Mouse (Mus musculus): Measurements from ENCODE around the gene Nova2. TPM values are rescaled to one million over a fixed set of nuclear protein-coding genes. Genes with fewer than 3 reads are reported as not detected.

Nova2 gene
- polyA plus RNA-seq, 1 experiment from 2014 or later: 0.64 TPM

DNA sequence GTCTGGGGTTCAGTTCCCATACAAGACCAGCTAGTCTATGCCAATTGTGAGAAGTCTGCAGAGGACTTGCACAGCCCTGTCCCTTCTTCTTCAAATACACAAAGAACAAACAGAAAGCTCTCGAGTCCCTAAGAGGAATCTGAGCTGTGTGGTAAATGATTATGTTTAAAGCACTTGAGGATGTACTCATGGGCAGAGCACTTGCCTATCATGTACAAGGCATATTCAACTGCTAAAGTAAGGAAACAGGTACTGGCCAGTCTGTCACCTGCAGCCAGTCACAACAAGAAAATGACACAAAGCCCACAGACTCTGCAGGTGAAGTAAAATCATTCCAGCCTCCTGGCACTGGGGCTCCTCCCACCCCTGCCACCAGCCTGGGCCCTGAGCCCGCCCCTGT lies 25.2 kb upstream of the Nova2 start:
- Histone ChIP-seq H3K36me3 (peaks cover 53% of the 10 kb centered on the region), H3K9ac (no peak overlapping the region), H3K4me2 (no peak overlapping the region), H3K4me1 (replicated peaks) (no peaks in the 10 kb centered on the region), H3K9me3 (replicated peaks) (no peaks in the 10 kb centered on the region), H3K27me3 (replicated peaks) (no peaks in the 10 kb centered on the region), H3K27ac (ENCODE audit: poor library complexity, severe bottlenecking) (no peak overlapping the region), H3K4me3 (no peak overlapping the region)
- 82% methylated on average over 2 of the region's 2 CpGs for WGBS
- ATAC-seq (ENCODE audit: insufficient number of reproducible peaks, low FRiP score): no peak

DNA sequence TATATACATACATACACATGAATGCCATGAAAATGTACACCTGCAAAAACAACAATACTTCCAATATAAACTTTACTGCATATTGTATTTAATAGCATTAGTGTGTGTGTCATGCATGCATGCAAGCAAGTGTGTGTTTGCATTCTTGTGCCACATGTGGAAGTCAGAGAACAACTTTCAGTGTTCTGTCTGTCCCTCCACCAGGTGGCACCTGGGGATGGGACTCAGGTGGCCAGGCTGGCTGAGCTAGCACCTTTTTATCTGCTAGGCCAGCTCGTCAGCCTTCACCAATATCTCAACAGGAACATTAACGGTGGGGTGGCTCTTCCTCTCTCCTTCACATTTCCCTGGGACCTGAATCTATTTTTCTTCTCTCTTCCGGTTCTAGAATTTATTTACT lies 23.2 kb upstream of the Nova2 start:
- no peaks in the 10 kb centered on the region for H3K4me1 ChIP-seq (replicated peaks)
- peaks cover 57% of the 10 kb centered on the region for H3K36me3 ChIP-seq
- H3K4me3 ChIP-seq: no peak overlapping the region
- no peak for ATAC-seq (ENCODE audit: insufficient number of reproducible peaks, low FRiP score)
- H3K27ac ChIP-seq (ENCODE audit: poor library complexity, severe bottlenecking): no peak overlapping the region
- H3K9me3 ChIP-seq (replicated peaks): no peaks in the 10 kb centered on the region
- H3K4me2 ChIP-seq: no peak overlapping the region
- no peak overlapping the region for H3K9ac ChIP-seq
- 58% methylated on average over 3 of the region's 3 CpGs for WGBS
- no peaks in the 10 kb centered on the region for H3K27me3 ChIP-seq (replicated peaks)

DNA sequence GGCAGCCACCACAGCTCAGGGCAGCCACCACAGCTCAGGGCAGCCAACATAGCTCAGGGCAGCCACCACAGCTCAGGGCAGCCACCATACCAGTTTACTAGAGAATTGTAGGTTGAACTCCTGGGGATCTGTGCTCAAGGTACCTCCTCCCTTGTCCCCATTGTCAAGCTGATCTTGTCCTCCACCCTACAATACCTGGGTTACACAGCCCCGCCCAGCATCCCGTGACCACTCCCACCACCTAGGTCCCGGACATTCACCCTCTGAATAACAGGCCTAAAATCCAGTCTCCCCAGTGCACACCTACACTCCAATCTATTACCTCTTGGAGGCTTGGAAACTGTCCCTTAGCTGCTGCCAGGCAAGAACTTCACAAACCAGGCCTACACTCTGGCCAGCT lies 20.7 kb upstream of the Nova2 start:
- Histone ChIP-seq H3K27me3 (replicated peaks) (no peaks in the 10 kb centered on the region), H3K4me2 (no peak overlapping the region), H3K36me3 (peaks cover 37% of the 10 kb centered on the region), H3K4me1 (replicated peaks) (peaks cover 8% of the 10 kb centered on the region), H3K9ac (no peak overlapping the region), H3K4me3 (no peak overlapping the region), H3K27ac (ENCODE audit: poor library complexity, severe bottlenecking) (no peak overlapping the region), H3K9me3 (replicated peaks) (no peaks in the 10 kb centered on the region)
- 72% methylated on average over 3 of the region's 3 CpGs for WGBS
- no peak for ATAC-seq (ENCODE audit: insufficient number of reproducible peaks, low FRiP score)

DNA sequence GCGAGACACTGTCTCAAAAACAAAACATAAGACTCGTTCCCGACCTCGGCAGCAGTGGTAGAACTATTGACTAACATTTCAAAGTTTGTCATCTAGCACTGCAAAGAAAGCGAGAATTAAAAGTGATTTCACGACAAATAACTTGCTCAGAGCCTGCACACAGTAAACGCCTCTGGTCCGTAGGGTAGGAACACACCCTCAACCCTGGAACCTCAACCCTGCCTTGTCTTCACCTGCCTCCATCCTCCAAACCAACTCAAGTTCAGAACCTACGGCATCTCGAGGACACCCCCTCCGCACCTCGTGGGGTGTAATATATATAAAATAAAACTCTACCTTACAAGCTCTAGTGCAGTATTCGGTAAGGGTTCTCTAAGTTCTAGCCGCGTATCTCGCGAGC lies 15.9 kb upstream of the Nova2 start:
- Histone ChIP-seq H3K4me3 (peak overlapping the region; percentile 82), H3K27ac (ENCODE audit: poor library complexity, severe bottlenecking) (no peak overlapping the region), H3K27me3 (replicated peaks) (no peaks in the 10 kb centered on the region), H3K4me1 (replicated peaks) (peaks cover 13% of the 10 kb centered on the region), H3K9ac (peak overlapping the region; percentile 82), H3K36me3 (0 out of 2 replicates have a peak, but pooled peaks cover 5% of the 10 kb centered on the region), H3K9me3 (replicated peaks) (0 out of 2 replicates have a peak, but pooled peaks cover 4% of the 10 kb centered on the region), H3K4me2 (peak overlapping the region; percentile 70)
- ATAC-seq (ENCODE audit: insufficient number of reproducible peaks, low FRiP score): peak; percentile 19; the same call in 1 of the 2 replicates
- WGBS: 8% methylated on average over 17 of the region's 17 CpGs

DNA sequence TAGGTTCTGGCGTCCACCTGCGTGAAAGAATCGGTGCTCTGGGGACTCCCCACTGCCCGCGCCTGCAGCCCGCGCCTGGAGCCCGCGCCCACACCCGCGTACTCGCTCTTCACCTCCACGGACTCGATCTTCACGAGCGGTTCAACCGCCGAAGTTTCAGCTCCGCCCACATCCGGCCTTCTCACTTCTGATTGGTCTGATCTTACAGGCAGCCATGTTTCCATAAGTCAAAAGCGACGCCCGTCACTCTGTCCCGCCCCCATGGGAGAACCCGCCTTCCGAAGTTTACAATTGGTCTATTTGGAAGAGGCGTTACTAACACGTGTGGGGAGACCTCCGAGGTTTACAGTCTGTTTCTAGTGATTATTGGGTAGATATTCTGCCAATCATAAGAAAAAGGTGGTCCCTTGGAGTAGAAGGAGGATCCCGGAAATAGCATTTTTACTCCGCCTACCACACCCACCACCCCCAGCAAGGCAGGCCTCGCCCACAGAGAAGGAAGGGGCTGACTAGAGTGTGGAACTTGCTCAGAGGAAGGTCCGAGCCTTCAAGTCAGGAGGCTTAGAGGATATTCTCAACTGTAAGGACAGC lies 15.4 kb upstream of the Nova2 start, which contains the start of gene Ccdc61:
TSS of gene Ccdc61 (minus strand) at position 175 of the 591 bp plus-strand sequence.
- ATAC-seq (ENCODE audit: insufficient number of reproducible peaks, low FRiP score): peak; percentile 100
- Histone ChIP-seq H3K36me3 (0 out of 2 replicates have a peak, but pooled peaks cover 5% of the 10 kb centered on the region), H3K4me3 (peak within 1 kb of the TSS; percentile 82), H3K27ac (ENCODE audit: poor library complexity, severe bottlenecking) (no peak within 1 kb of the TSS), H3K27me3 (replicated peaks) (no peaks in the 10 kb centered on the region), H3K4me1 (replicated peaks) (peaks cover 13% of the 10 kb centered on the region), H3K9me3 (replicated peaks) (0 out of 2 replicates have a peak, but pooled peaks cover 4% of the 10 kb centered on the region), H3K4me2 (peak within 1 kb of the TSS; percentile 70), H3K9ac (peak within 1 kb of the TSS; percentile 82)
- under 1% methylated on average over 33 of the region's 33 CpGs for WGBS

DNA sequence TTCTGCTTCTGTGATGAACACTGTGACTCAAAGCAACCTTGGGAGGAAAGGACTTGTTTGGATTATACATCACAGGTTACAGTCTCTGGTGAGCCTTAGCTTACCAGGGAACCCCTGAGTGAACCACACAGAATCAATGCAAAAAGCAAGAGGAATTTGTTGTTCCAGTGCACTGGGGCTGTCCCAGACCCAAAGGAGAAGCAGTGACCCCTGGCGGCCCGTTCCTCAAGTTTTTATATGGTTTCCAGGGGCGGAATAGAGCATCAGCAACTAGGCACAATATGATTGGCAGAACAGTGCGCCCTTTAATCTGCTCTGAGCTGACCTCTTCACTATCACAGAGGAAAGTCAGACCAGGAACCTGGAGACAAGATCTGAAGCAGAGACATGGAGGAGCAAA lies 9.4 kb upstream of the Nova2 start:
- 0 out of 2 replicates have a peak, but pooled peaks cover 4% of the 10 kb centered on the region for H3K9me3 ChIP-seq (replicated peaks)
- no peak overlapping the region for H3K4me2 ChIP-seq
- H3K36me3 ChIP-seq: no peaks in the 10 kb centered on the region
- H3K9ac ChIP-seq: no peak overlapping the region
- ATAC-seq (ENCODE audit: insufficient number of reproducible peaks, low FRiP score): no peak
- H3K4me3 ChIP-seq: no peak overlapping the region
- 0 out of 2 replicates have a peak, but pooled peaks cover 4% of the 10 kb centered on the region for H3K4me1 ChIP-seq (replicated peaks)
- H3K27ac ChIP-seq (ENCODE audit: poor library complexity, severe bottlenecking): no peak overlapping the region
- WGBS: 67% methylated on average over 4 of the region's 4 CpGs
- H3K27me3 ChIP-seq (replicated peaks): 0 out of 2 replicates have a peak, but pooled peaks cover 5% of the 10 kb centered on the region

DNA sequence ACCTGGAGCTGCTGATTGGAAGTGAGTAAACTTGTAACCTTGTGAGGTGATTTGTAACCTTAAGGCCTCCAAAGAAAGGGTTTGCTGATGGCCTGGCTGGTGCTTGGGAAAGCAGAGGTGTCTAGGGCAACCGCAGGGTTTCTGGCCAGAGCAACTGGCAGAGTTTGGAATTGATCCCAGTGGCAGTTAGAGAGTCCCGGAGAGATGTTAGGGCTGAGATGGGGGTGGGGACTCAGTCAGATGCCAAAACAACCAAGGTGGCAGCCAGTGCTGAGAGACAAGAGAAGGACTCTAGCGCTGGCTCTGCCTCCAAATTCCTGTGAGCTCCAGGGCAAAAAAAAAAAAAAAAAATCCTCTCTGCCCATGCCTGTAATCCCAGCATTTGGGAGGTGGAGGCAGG lies 7.8 kb upstream of the Nova2 start:
- WGBS: 49% methylated on average over 3 of the region's 3 CpGs
- H3K9ac ChIP-seq: no peak overlapping the region
- H3K4me2 ChIP-seq: no peak overlapping the region
- H3K9me3 ChIP-seq (replicated peaks): 0 out of 2 replicates have a peak, but pooled peaks cover 4% of the 10 kb centered on the region
- H3K4me3 ChIP-seq: no peak overlapping the region
- H3K36me3 ChIP-seq: no peaks in the 10 kb centered on the region
- no peak for ATAC-seq (ENCODE audit: insufficient number of reproducible peaks, low FRiP score)
- H3K4me1 ChIP-seq (replicated peaks): 0 out of 2 replicates have a peak, but pooled peaks cover 5% of the 10 kb centered on the region
- no peak overlapping the region for H3K27ac ChIP-seq (ENCODE audit: poor library complexity, severe bottlenecking)
- H3K27me3 ChIP-seq (replicated peaks): peaks cover 17% of the 10 kb centered on the region

DNA sequence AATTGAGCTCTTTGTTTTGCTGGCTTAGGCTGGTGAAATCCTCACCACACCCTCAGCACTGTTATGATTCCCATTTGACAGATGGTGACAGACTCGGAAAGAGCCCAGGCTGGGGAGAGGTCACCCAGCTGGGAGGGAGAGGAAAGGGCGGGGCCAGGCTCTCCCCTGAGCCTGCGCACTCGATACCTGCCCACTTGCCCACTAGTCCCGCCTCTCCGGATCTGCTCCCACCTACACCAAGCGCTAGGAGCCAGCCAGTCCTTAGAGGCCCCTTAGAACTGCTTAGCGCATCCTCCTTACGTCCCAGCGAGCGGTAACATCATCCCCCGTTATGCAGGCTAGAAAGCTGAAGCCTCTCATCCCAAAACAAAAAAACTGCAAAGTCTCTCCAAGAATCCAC lies 4.6 kb upstream of the Nova2 start:
- Histone ChIP-seq H3K9ac (no peak overlapping the region), H3K4me2 (peak overlapping the region; percentile 38), H3K4me1 (replicated peaks) (peaks cover 15% of the 10 kb centered on the region), H3K27me3 (replicated peaks) (peaks cover 45% of the 10 kb centered on the region), H3K9me3 (replicated peaks) (no peaks in the 10 kb centered on the region), H3K4me3 (no peak overlapping the region), H3K36me3 (no peaks in the 10 kb centered on the region), H3K27ac (ENCODE audit: poor library complexity, severe bottlenecking) (no peak overlapping the region)
- no peak for ATAC-seq (ENCODE audit: insufficient number of reproducible peaks, low FRiP score)
- WGBS: 3% methylated on average over 12 of the region's 12 CpGs

DNA sequence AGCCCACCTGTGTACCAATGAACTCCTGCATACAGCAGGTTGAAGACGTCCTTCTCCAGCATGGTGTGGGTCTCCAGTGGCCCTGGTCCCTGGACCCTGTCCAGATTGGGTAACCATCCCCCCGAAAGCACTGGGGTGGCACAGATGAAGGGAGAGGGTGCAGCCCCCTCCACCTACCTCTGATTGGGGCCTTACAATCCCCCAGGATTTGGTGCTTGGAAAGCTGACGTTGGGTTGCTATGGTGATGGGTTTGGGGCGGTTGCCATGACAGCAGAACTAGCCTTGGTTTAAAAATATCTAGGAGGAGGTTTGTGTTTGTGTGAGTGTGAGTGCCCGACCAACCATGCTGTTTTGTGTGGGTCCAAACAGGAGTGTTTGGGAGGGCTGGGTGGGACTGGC lies 2.9 kb upstream of the Nova2 start:
- H3K27me3 ChIP-seq (replicated peaks): peaks cover 62% of the 10 kb centered on the region
- H3K27ac ChIP-seq (ENCODE audit: poor library complexity, severe bottlenecking): no peak overlapping the region
- WGBS: 53% methylated on average over 5 of the region's 5 CpGs
- no peaks in the 10 kb centered on the region for H3K36me3 ChIP-seq
- H3K9me3 ChIP-seq (replicated peaks): no peaks in the 10 kb centered on the region
- no peak for ATAC-seq (ENCODE audit: insufficient number of reproducible peaks, low FRiP score)
- H3K9ac ChIP-seq: no peak overlapping the region
- no peak overlapping the region for H3K4me3 ChIP-seq
- H3K4me1 ChIP-seq (replicated peaks): peaks cover 25% of the 10 kb centered on the region
- no peak overlapping the region for H3K4me2 ChIP-seq

DNA sequence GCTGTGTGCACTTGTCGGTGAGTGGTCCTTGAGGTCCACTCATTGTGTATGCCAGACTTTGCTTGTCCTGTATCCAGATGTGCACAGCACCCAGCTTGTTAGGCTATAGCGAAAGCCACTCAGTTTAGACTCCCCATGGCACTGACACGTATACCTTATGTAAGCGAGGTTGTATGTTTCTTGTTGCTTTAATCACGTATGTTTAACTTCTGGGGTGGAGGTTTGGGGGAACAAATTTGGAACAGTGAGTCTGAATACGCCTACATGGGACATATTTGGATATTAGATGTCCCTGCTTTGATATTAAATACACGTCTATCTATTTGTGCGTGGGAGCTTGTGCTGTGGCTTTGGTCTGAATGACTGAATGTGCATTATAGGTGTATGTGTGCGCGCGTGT lies 2.4 kb upstream of the Nova2 start:
- Histone ChIP-seq H3K9me3 (replicated peaks) (no peaks in the 10 kb centered on the region), H3K27me3 (replicated peaks) (peaks cover 67% of the 10 kb centered on the region), H3K4me2 (no peak overlapping the region), H3K27ac (ENCODE audit: poor library complexity, severe bottlenecking) (no peak overlapping the region), H3K4me3 (no peak overlapping the region), H3K36me3 (no peaks in the 10 kb centered on the region), H3K9ac (no peak overlapping the region), H3K4me1 (replicated peaks) (peaks cover 25% of the 10 kb centered on the region)
- ATAC-seq (ENCODE audit: insufficient number of reproducible peaks, low FRiP score): no peak
- 74% methylated on average over 11 of the region's 11 CpGs for WGBS

DNA sequence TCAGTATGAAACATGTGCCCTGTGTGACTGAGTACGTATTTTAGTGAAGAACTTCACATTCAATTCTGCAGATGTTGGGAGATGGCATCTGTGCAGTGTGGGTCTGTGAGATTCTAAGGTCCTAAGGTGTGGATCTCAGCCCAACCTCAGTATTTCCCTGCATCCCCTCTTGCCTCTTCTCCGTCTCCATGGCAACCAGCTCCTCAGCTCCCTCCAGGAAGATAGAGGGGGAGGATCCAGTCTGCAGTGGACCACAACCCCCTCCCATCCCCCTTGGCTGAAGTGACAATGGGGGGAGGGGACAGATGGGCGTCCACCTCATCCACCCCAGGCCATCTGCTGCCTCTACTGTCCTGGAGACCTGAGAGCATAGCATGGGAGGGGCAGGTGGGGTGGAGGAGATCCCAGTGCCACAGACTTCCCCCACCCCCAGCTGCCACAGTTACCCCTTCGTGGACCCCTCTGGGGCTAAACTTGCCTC lies 1.9 kb upstream of the Nova2 start:
- H3K36me3 ChIP-seq: no peaks in the 10 kb centered on the region
- H3K4me2 ChIP-seq: no peak overlapping the region
- H3K27ac ChIP-seq (ENCODE audit: poor library complexity, severe bottlenecking): no peak overlapping the region
- ATAC-seq (ENCODE audit: insufficient number of reproducible peaks, low FRiP score): no peak
- H3K4me1 ChIP-seq (replicated peaks): peaks cover 25% of the 10 kb centered on the region
- H3K9ac ChIP-seq: no peak overlapping the region
- H3K27me3 ChIP-seq (replicated peaks): peaks cover 68% of the 10 kb centered on the region
- H3K4me3 ChIP-seq: no peak overlapping the region
- 28% methylated on average over 4 of the region's 4 CpGs for WGBS
- no peaks in the 10 kb centered on the region for H3K9me3 ChIP-seq (replicated peaks)

DNA sequence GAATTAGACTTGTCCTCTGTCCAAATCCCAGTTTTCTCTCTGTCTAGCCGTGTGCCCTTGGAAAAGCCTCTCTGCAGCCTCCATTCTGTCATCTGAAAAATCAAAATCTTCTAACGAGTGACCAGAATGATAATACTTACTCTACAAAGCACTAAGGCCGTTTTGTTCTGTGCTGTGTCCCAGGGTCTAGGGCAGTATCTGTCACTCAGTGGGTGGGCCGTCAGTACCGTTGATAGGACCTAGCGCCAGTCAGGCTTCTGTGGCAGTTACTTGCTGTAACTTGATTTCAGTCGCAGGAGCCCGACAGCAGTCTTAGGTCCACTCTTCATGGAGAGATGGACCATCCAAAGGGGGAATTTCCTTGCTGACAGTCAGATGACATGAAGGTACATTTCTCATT lies 1.4 kb upstream of the Nova2 start:
- Histone ChIP-seq H3K36me3 (no peaks in the 10 kb centered on the region), H3K4me3 (no peak overlapping the region), H3K27ac (ENCODE audit: poor library complexity, severe bottlenecking) (no peak overlapping the region), H3K27me3 (replicated peaks) (peaks cover 68% of the 10 kb centered on the region), H3K4me2 (no peak overlapping the region), H3K4me1 (replicated peaks) (peaks cover 25% of the 10 kb centered on the region), H3K9ac (no peak overlapping the region), H3K9me3 (replicated peaks) (no peaks in the 10 kb centered on the region)
- WGBS: 6% methylated on average over 8 of the region's 8 CpGs
- ATAC-seq (ENCODE audit: insufficient number of reproducible peaks, low FRiP score): no peak
